Mouse (Mus musculus) liver (tissue): ENCODE data around the gene Higd1a.

Experiments
- DNase-seq: peaks from one replicate; pipeline ENCODE4 v3.0.0-alpha.2; 2020; ENCODE audit warnings: mixed read lengths

The Higd1a gene

GRCm38 (mm10) chr9:121880840-121881239, 22.7 kb upstream of the Higd1a start:
- DNase-seq = peak; percentile 67

- DNase-seq = peak; percentile 23
Observed at GRCm38 (mm10) chr9:121877052-121877740, 19.0 kb upstream of the Higd1a start.

- DNase-seq = no peak
Observed at GRCm38 (mm10) chr9:121873578-121873977, 15.4 kb upstream of the Higd1a start.

- no peak for DNase-seq
Observed at GRCm38 (mm10) chr9:121872062-121872683, 14.0 kb upstream of the Higd1a start.

GRCm38 (mm10) chr9:121869973-121870515, 11.9 kb upstream of the Higd1a start:
- no peak for DNase-seq

GRCm38 (mm10) chr9:121869432-121869831, 11.3 kb upstream of the Higd1a start:
- DNase-seq = no peak

GRCm38 (mm10) chr9:121868236-121868635, 10.1 kb upstream of the Higd1a start:
- no peak for DNase-seq

GRCm38 (mm10) chr9:121867632-121868031, 9.5 kb upstream of the Higd1a start:
- no peak for DNase-seq

- DNase-seq = no peak
Observed at GRCm38 (mm10) chr9:121865425-121866008, 7.4 kb upstream of the Higd1a start.

GRCm38 (mm10) chr9:121864837-121865236, 6.7 kb upstream of the Higd1a start:
- DNase-seq = no peak

GRCm38 (mm10) chr9:121860921-121861320, 2.8 kb upstream of the Higd1a start:
- DNase-seq = no peak

GRCm38 (mm10) chr9:121859345-121859744, 1.2 kb upstream of the Higd1a start:
- no peak for DNase-seq

- peak; percentile 99 for DNase-seq
Observed at GRCm38 (mm10) chr9:121857474-121858152, 549 bp downstream of the Higd1a start.

GRCm38 (mm10) chr9:121856649-121857416, 1.3 kb downstream of the Higd1a start:
- DNase-seq = peak; percentile 55

- no peak for DNase-seq
Observed at GRCm38 (mm10) chr9:121854246-121854645, 3.9 kb downstream of the Higd1a start.

GRCm38 (mm10) chr9:121847842-121848241, 10.3 kb downstream of the Higd1a start:
- peak; percentile 19 for DNase-seq

- DNase-seq = no peak
Observed at GRCm38 (mm10) chr9:121847138-121847537, 11.0 kb downstream of the Higd1a start.

- peak; percentile 15 for DNase-seq
Observed at GRCm38 (mm10) chr9:121846526-121847118, 11.5 kb downstream of the Higd1a start.

GRCm38 (mm10) chr9:121842914-121843313, 15.2 kb downstream of the Higd1a start:
- no peak for DNase-seq

GRCm38 (mm10) chr9:121839622-121839965, 18.6 kb downstream of the Higd1a start:
- DNase-seq = no peak

GRCm38 (mm10) chr9:121838829-121839621, 19.1 kb downstream of the Higd1a start, which contains the start of gene Ccdc13:
Ccdc13 (minus strand) TSS chr9:121839461.
- peak; percentile 60 for DNase-seq
